Mouse (Mus musculus) adrenal gland, adult (tissue): Measurements from ENCODE around the gene Slc19a1.

Experiments
- DNase-seq, 2 experiments: peaks; one replicate each; pipeline ENCODE4 v3.0.0; 2022 to 2023; ENCODE audit warnings: low spot score in 1 of 2; ENCODE audit not compliant: inconsistent age in 2 of 2

Gene Slc19a1

DNA sequence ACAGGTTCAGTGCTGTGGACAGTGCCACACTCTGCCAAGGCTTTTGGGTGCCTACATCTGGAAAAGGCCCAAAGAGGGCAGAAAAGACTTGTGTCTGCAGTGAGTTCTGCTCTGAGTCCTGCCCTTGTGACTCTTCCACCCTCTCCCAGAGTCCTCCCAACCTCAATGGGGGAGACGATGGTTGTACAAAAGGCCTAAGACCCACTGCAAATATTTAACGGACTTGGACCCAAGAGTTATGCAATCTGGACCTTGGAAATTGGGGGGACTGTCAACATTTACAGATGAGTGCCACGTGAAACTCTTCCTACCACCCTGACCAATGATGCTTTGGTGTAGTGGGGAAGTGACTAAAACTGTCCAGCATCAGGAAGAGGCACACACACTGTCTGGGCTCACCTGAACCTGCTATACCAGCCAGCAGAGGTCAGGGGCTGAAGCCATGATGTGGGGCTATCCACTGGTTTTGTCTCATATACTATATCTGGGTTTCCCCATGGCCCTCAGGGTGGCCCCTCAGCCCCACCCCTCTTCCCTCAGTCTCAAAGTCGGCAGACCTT is 59.6 kb downstream of the Slc19a1 start:
- no peak for DNase-seq

DNA sequence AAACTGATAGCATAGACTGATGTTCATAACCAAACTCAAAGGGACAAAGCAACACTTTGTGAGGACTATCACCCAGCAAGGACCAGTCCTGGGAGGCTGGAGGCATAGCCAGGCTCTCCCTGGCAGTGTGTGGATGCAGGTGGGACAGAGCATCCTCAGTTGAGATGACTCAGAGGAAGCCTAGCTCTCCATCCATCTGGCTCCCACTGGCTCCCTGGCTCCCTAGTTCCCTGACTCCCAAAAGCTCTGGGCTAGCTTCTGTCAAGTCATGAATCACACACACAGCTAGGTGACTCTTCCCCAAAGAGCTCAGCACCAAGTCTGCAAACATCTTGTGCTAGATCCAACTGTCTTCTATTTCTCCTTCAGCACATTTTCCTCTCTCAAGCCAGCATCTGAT is 61.8 kb downstream of the Slc19a1 start:
- no peak for DNase-seq

DNA sequence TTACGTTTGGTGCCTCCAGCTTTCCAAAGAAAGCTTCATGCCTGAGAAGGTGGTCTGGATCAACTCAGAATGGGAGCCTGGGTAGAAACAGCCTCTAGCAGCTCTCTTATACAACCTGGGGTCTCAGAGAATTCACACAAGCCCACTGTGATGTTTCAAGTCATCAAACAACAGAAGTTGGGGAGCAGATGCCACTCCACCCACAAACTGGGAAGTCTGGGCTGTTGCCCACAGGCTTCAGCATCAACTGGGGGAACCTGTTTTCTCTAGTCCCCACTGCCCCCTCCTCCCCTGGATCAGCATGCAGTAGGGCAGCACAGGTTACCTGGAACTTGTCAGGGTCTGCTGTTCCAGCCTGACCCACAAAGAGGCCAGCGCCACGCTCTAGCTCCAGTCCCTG is 63.6 kb downstream of the Slc19a1 start:
- DNase-seq, result no peak

DNA sequence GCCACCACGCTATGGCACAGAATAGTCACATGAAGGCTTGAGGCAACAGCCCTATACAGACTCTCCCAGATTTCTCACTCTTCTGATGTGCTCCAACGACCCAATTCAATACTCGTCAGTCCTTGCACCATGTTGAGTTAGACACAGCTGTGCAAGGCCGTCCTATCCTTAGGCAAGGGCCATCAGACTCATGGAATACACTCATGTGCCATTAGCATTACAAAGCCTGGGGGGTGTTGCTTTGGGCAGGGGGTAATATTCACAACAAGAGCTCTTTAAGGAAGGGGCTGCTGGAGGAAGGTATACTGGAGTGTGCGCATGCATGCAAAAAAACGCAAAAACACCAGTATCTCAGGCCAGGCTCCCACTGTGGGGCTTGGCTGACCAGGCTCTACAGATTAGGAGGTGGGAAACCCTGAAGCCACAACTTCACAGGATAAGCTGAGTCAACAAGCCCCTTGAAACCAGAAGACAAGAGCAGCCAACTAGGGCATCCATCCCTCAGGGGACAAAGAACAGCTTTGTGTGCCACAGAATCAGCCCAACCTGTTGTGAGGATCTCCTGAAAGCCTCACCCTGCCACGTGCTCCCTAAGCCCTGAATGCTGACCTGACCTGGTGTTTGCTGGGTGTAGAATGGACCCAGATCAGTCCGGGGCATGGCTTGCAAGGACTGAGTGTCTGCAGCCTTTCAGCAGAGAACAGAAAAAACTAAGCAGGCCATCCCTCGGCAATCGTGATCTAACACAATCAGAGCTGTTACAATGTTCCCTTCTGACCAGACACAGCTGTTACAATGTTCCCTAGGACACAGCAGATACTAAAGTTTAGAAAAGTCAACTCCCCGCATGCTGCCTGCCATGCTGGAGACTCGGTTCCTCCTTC is 65.2 kb downstream of the Slc19a1 start:
- no peak for DNase-seq

DNA sequence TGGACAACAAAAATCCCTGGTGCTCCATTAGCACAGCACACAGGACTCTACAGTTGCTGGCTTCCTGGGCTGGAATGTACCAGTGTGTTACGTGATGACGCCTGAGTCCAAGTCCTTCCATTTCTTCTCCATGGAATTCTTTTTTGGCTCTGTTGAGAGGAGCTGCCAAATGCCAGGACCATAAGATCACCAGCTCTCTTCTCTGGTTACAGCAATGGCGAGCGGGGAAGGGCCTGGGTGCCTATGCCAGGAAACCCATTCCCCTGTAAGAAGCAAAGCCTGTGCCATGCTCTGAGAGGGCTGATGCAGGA is 65.8 kb downstream of the Slc19a1 start:
- DNase-seq, result no peak

DNA sequence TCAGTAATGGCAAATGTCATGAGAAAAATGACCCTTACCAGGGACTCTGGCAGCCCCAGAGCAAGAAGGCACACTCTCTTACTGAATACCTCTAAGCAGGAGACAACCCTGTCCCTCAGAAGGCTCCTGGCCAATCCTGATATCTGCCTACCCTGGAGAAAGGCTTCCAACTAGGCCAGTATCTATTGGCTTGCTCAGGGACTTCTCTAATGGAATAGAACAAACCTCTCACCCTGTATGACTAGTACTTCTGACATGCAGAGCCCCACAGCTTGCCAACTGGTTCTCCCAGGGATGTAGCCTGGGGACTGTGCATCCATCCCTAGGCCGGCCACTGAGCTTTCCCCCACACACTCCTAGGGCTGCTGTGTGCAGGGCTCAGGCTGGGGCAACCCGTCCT is 66.6 kb downstream of the Slc19a1 start:
- DNase-seq, result no peak

DNA sequence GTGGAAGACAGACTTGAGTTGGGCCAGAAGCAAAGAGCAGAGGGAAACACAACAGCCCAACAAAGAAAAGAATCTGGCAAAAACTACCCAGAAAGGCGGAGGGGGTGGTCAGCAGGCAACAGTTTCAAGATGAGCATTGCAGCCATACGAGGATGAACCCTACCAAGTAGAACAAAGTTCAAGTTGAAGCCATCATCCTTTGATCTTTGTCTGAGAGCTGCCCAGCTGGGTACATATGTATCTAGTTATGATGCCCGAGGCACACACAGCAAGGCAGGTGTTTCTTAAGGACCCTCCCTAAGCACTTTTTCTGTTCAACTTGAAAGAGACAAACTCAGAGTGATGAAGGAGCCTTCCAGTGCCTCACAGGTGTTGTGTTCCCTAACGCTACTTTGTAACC is 67.7 kb downstream of the Slc19a1 start:
- no peak for DNase-seq

DNA sequence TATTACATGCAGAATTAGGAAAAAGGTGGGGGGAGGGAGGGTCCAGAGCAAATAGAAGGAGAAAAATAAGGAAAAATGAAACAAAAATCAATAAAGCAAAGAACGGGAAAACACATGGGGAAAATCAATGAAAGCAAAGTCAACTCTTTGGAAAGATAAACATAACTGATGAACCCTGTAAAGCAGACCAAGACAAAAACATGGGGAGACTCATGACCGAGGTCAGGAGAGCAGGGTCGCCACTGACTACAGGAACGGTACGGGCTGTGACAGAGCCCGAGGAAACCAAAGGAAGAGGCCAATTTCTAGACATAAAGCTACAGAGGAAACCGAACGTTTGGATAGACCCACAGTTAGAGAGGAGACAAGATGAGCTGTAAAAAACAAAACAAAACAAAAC is 71.6 kb downstream of the Slc19a1 start:
- DNase-seq, result no peak

DNA sequence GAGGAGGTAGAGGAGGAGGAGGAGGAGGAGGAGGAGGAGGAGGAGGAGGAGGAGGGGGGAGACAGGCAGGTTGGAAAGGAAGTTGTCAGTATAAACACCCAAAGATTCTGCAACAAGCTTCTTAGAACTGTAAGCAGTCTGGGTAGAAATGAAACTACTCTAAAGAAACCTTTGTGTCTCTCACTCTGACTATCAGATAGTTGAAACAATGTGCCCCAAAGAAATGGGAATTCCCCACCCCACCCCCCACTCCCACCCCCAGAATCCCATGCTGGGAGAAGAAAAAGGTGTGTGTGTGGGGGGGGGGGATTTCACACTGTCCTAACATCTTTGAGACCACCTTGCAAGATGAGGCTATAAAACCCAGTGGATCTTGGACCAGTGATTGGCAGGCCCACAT is 72.3 kb downstream of the Slc19a1 start:
- DNase-seq, result no peak

DNA sequence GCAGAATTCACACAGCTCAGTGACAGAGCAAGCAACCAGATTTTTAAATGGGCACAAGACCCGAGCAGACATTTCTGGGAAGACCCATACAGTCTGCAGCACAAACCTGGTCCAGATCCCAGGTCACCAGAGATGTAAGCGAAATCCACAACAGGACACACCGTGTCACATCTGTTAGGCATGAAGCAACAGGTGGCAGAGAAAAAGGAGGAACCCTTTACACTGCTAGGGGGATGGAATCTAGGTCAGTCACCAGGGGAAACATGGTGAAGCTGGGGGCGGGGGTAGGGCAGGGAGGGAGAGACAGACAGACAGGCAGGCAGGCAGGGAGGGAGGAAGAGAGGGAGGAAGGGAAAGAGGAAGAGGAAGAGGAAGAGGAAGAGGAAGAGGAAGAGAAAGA is 76.1 kb downstream of the Slc19a1 start:
- DNase-seq, result no peak

DNA sequence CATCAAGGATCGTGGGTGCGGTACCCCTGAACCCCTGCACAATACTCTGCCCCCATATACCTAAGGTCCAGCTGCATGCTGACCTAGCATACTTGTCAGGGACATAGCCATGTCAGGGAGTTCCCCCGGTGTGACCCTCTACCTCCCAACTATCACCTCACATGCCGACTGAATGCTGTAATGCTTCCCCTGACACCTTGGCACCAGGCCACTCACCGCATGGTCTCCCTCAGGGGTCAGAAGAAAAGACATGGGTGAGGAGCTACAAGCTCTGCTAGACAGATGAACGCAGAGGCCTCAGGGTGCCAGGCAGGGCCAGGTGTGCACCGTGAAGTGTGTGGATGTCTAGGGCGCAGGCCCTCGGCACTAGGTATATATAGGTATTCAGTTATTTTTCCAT is 78.0 kb downstream of the Slc19a1 start:
- DNase-seq, result no peak
